Mouse (Mus musculus): ENCODE measurements around the gene Zfp541.
A peak's percentile ranks its signal among the peaks of the same experiment; 100 is the strongest.

The Zfp541 gene

DNA sequence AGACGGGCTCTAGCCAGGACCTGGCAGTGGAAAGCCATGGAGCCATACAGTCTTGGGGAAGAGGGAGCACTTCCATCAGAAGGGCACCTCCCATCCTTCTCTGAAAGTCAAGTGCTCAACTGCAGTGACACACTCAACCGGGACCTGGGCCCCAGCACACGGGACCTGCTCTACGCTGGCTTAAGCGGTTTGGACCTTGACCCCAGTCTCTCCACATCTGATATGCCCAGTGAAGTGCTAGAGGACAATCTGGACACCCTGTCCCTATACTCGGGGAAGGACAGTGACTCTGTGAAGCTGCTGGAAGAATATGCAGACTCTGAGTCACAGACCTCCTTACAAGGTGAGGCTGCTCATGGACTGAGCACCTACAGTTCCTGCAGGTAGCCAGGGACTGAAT lies 10.3 kb downstream of the Zfp541 start:
- DNase-seq (ENCODE audit: extremely low read depth, low read depth, low spot score), result no peak

DNA sequence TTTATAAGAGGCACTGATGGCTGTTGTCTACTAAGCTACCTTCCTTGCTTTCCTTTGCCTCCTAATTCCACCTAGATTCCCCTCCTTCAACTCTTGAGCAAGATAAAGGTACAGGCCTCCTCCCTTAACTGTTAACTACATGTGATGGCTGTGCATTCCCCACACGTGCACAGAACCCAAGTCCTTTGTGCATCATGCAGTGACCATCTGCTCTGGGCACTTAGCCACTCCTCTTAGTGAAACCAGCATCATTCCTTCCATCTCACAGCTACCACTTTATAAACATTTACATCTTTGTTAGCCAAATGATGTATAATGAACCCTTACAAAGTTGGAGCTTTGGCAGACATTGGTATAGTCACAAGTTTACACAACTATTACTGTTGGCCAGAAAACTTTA lies 18.3 kb downstream of the Zfp541 start:
- no peak for DNase-seq (ENCODE audit: extremely low read depth, low read depth, low spot score)

DNA sequence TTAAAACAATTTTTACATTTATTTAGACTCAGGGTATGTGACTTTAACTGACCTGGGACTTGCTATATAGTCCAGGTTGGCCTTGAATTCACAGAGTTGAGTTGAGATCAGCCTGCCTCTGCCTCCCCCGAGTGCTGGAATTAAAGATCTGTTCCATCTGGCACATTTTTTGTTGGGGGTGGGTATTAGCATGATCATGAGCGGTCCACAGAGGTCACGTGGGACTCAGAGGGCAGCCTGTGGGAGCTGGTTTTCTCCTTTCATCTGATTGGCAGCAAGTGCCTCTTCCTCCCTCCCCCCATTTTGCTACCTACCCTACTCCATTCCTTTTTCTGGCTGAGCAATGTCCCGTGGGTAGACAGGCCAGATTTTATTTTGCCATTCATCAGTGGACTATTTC lies 19.0 kb downstream of the Zfp541 start:
- DNase-seq (ENCODE audit: extremely low read depth, low read depth, low spot score), result no peak

DNA sequence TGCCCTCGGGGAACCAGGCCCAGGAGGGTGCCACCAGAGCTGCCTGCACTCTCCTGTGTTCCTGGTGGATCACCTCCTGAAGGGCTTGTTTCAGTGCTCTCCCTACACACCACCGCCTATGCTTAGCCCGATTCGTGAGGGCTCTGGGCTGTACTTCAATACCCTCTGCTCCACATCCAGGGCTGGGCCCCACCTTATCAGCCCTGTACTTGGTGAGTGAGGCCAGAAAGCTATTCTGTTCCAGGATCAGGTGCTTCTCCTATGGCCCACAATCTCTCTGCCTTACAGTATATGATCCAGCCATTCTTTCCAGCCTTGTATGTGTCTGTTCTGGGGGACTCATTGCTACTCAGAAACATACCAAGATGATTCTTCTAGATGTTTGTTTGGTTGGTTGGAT lies 21.7 kb downstream of the Zfp541 start:
- no peak for DNase-seq (ENCODE audit: extremely low read depth, low read depth, low spot score)

DNA sequence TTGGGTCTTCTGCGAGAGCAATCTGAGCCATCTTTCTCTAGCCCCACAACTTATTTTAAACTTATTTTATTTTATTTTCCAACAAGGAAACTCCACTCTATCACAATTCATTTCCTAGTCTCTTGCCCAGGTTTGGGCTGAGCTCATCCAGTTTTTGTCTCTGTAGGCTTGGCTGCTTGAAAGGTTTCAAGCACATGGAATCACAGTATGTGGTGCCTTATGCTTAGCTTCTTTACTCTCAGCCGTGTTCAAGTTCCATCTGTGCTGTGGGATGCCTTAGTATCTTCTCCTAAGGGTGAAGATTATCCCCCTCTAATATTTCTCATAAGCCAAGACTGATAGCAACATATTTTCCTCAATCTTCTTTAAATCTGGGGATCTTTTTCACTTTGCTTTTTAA lies 26.0 kb downstream of the Zfp541 start:
- no peak for DNase-seq (ENCODE audit: extremely low read depth, low read depth, low spot score)

DNA sequence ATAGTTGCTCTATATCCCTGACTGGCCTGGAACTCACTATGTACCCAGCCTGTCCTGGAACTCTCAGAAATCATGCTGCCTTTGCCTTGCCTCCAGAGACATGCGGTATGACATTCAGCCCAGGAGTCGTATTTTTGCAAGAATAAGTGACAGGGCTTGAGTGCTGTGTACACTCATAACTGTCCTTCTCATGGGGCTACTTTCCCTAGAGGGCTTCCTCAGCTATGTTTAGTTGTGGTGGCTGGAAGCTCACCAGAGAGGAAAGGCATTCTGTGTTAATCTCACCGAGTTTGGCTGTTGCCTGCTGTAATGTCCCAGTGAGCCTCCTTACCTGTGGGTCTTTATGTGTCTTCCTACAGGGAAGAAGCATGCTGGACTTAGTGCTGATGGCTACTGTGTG lies 33.0 kb downstream of the Zfp541 start:
- DNase-seq (ENCODE audit: extremely low read depth, low read depth, low spot score), result no peak

DNA sequence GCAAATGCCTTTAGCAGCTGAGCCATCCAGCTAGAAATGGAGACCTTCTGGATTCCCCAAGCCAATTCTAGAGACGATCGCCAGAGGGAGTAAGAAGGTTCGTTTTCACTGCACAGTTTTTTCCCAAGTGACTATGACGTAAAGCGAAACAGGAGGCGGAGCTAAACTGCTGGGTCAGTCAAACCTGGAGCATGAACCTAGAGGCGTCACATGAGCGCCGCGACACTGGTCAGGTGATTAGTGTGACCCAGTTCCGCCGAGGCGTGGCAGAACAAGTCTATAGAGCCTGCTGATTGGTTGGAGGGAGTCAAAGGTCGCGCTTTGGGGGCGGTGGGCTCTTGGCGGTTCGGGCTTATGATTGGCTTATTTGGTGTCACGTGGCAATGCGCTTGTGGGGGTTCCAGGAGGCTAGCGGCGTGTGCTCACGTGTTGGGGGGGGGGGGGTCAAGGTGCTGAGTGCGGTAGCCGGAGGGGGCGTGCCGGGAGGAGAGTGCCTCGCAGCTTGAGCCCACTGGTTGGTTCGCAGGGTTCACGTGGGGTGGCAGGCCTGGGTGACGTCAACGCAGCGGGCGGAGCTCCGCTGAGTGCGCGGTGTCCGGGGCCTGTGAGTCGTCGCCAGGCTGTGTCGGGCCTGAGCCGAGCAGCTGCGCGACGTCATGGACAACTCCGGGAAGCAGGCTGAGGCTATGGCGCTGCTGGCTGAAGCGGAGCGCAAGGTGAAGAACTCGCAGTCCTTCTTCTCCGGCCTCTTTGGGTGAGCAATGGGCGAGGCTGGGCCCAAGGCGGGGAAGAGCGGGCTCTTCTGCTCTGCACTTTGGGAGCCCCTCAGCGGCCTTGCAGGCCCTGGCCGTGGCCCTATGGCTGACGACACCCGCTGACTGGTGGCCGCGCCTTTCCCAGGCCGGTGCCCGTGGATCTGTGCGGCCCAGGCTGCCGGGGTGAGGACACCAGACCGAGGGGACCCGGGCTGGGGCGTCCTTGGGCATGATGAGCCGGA lies 36.7 kb downstream of the Zfp541 start, which contains the start of gene Napa:
Napa (plus strand) TSS at position 438 of the 997 bp plus-strand sequence.
- peak; percentile 95 for DNase-seq (ENCODE audit: extremely low read depth, low read depth, low spot score)

DNA sequence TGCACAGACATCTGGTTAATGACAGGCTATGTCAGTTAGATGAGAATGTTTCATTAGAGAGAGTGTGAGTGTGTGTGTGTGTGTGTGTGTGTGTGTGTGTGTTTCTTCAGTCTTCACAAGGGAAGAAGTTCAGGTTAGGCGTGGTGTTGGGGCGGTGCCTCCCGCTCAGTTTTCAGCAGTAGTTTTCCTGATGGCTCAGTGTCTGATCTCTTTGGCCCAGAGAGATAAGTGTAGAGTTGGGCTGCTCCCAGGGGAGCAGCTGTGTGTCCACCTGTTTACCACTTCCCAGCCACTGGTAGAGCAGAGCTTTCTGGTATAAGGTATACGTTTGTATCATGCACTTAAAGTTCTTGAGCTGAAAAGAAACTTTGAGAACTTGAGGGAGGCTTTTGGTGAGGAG lies 38.3 kb downstream of the Zfp541 start:
- no peak for DNase-seq (ENCODE audit: extremely low read depth, low read depth, low spot score)

DNA sequence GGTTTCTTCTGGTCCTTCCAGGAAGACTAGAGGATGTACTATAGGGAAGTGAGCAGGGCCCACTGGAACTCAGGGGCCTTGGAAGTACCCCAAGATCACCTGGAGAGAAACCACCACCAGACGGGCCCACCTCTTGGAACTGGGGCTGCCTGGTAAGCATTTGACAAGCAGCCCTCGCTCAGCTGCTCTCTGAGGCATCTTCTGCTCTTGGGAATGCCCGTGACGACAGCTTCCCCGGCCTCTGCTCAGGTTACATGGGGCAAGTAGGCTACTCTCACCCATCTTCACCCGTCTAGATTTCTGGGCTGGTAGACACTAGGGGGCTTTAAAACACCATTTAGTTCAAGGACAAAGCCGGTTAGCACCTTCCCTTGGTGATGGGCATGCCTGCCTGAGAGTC lies 39.5 kb downstream of the Zfp541 start:
- no peak for DNase-seq (ENCODE audit: extremely low read depth, low read depth, low spot score)

DNA sequence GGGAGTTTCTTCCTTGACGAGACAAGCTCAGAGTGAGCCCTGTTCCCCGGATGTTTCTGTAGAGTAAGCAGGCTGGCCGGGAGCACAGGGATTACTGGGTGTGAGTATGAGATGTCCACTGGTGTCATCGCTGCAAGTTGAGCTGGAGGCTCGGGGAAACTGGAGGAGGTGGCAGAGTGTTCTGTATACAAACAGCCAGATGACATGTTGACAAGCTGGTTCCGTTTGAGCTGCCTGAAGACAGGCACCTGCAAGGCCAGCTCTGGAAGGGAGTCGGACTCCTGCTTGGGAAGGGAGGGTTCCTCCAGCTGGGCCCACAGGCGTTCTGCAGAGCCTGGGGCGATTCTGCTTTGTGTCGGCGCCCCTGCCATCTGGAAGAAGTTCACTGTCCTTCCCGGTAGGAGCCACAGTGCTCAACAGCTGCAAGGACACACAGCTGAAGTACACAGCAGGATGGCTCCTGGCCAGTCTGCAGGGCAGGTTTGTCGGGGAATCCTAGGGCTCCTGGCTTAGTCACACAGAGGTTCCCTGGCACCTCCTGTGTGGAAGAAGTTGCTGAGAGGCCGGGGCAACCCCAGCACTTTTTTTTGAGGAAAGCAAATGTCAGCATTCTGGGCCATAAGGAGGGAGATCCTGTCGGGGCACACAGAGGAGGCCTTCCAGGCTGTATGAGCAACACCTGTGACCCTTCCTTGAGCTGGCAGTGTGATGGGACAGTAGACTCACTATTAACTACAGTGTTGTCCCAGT lies 40.3 kb downstream of the Zfp541 start:
- no peak for DNase-seq (ENCODE audit: extremely low read depth, low read depth, low spot score)

DNA sequence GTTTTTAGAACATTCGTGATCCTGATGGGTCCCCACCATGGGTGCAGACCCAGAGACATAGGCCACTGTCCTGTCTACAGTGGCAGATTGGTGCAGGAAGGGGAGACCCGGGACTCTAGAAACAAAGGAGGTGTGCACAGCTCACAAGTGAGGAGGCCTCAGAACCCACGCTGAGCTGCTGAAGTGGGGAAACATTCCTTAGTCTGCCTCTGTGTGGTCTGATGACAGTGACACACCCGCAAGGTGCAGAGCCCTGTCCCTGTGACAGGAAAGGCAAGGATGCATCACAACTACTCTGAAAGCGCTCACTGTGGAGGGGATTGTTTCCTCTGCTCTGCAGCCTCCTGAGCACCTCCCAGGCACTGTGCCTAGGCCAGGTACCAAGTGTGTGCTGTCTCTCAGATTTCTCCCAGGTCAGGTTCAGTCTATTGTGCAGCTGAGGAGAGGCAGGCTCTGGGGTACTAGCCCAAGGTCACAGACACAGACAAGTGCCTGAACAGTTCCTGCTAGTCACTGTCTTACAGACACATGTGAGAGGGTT lies 41.1 kb downstream of the Zfp541 start:
- DNase-seq (ENCODE audit: extremely low read depth, low read depth, low spot score), result no peak

DNA sequence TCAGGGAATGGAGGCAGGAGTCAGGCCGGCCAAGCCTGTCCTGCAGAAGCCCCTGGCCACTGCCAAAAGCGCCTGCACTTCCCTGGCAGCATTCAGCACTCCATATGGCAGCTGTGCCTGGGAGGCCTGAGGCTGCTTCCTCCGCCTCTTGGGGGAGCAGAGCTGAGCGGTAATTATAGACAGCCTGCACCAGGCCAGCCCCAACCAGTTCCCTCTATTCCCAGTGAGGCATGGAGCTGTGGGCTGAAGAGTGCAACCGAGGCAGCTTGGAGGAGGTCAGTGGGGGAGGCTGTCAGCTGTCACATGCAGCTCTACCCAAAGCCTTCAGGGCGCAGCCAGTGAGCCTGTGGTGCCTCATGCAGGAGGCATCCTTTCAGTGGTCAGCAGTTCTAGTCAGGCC lies 42.1 kb downstream of the Zfp541 start:
- DNase-seq (ENCODE audit: extremely low read depth, low read depth, low spot score), result no peak

DNA sequence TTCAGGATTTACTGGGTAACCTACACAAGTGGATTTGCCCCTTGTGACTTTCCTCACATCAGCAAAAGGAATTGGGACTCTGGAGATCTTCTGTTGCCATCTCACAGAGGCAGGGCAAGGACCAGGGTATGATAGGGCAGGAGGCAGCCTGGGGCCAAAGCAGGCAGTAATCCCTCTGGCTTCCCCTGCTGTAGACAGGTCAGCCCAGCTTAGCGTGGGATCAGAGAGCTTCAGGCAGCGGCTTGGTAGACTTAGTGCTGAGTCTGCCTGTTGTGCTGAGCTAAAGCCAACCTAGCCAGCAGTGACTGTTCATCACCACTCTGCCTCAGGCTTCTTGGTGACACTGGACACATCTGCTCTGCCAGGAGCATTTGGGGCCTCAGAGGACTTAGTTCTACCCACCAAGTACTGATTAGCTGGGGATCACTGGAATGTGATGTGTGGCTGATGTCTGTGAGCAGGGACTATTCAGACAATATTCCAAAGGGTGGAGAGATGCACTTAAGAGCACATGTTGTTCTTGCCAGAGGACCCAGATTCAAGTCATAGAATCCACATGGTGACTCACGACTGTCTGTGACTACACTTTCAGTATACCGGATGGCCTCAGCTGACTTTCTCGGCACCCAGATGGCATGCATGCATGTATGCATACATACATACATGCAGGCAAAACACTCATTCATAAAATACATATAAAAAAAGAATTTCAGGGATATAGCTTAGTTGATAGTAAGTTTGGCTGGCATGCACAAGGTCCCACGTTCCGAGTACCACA lies 43.2 kb downstream of the Zfp541 start:
- DNase-seq (ENCODE audit: extremely low read depth, low read depth, low spot score), result no peak

DNA sequence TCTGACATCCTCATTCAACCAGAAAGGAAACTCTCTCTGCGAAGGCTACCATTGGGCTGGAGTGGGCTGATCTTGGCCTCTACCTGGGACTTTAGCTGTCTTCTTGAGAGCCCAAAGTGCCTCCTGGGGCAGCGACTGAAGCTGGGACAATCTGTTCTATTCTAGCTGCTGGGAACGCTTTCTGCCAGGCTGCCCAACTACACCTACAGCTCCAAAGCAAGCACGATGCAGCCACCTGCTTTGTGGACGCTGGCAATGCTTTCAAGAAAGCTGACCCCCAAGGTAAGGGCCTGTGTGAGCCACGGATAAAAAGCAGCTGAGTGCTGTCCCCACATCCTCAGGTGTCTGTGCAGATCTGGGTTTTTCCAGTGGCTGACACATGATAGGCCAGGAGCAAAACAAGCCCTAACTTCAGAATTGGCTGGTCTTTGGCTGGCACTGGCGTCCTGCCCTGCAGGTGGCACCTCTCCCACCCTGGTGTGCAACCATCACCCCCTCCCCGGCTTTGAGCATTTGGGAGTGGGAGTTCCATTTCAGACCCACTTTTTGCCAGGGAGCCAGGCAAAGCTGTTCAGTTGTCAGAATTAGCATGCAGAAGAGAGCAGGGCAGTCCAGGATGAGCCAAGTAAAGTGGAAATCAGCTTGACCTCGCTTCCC lies 47.4 kb downstream of the Zfp541 start:
- no peak for DNase-seq (ENCODE audit: extremely low read depth, low read depth, low spot score)

DNA sequence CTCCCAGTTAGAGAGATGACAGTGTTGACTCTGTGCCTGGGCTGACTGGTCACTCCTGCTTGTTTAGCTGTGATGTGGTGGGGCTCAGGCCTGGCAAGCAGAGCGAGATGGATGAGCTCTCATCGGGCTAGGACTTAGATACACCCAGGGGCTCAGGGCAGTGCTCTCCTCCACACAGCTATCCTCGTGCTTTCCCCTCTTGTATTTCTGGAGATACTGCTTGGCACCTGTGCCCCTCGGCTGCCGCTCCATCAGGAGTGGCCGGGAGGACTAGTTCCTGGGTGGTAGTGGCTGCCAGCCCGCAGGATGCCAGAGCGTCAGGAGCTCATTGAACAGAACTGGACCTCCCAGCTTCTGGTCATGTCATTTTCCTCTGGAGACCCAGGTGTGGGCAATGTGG lies 48.5 kb downstream of the Zfp541 start:
- no peak for DNase-seq (ENCODE audit: extremely low read depth, low read depth, low spot score)

DNA sequence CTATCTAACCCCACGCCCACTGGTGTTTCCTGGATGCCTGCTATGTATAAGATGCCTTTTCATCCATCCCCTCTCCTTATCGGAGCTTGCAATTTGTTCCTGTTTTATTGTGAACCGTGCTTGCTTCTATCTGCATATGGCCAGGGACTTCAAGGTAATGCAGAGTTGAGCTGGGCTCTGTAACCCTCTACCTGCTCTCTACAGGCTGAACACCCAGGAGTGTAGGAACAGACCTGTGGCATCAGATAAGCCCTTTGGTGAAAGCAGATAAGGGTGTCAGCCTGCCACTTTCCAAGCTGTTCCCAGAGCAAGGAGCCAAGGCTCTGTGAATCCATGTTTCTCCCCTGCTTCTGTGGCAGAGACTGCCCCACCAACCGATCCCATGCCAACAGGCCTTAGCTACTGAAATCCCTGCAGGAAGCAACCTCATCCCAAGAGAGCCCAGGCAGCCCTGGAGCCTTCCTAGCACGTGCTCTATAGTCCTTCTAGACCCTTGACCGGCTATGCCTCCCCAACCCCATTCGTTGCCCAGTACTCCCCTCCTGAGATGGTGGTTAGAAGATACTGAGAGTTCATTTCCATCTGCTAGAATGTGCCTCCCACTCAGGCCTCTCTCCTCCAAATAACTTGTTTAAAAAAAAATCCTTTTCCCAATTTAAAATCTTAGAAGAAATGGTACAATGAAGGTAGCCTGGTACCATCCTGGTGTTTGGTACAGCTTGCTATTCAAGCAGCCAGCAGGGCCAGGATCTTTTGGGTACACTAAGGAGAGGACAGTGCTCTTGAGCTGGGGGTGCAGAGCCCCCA lies 49.9 kb downstream of the Zfp541 start:
- no peak for DNase-seq (ENCODE audit: extremely low read depth, low read depth, low spot score)

DNA sequence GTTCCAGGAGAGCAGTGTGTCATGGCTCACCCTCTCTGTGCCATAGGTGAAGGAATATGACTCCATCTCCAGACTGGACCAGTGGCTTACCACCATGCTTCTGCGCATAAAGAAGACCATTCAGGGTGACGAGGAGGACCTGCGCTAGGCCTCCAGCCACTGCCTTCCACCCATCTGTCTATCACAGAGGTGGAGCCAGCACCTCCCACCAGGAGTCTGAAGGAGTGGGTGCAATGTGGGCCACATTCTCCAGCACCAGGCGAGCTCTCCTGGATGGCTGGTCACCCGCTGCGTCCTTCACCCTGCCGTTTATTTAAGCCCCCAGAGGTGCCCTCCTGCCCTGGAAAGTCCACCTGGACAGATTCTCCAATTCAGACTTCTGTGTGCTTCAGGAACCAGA lies 54.8 kb downstream of the Zfp541 start:
- DNase-seq (ENCODE audit: extremely low read depth, low read depth, low spot score), result no peak

DNA sequence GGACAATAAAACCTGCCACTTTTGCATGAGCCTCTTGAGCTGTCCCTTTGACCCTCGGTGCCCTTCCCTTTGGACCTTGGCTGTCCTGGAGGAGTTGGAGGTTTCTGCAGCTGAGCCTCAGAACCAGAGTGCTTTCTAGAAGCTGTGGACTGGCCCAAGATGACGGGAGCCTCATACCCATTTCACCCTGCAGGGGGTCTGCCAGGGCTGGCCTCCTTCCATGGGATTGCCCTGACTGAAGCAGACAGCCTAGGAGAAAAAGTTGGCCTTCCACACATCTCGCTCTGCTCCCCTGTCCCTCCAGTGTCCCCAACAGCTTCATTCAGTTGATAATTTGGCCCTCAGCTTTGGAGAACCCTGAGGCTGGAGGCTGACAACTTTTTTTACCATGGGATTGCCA lies 55.5 kb downstream of the Zfp541 start:
- no peak for DNase-seq (ENCODE audit: extremely low read depth, low read depth, low spot score)

DNA sequence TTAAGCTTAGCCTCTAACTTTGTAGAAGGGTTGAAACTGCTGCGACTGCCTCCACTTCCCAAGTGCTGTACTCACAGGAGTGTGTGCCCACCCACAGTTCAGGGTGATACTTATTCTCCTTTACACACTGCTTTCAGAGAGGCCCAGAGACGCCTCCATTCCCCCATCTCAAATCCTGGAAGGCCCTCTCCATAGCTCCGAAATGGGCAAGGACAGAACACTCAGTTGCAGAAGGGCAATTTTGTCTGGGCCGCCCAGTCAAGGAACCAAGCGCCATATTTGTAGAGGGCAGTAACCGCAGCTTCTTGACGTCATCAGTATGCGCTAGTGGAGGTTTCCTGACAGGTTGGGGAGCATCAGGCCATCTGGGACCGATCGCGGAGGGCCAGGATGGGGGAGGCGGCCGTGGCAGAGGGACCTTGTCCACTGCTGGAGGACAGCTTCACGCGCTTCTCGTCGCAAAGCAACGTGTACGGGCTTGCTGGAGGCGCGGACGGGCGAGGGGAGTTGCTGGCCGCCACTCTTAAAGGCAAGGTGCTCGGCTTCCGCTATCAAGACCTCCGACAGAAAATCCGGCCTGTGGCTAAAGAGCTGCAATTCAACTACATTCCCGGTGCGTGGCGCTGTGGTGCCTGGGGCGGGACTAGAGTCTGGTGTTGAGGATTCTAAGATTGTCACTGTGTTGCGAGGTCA lies 58.1 kb downstream of the Zfp541 start, which contains the start of gene Kptn:
Kptn (plus strand) TSS at position 327 of the 693 bp plus-strand sequence.
- peak; percentile 33 for DNase-seq (ENCODE audit: extremely low read depth, low read depth, low spot score)

Measured in fat pad, adult 2 months (tissue).